Mouse (Mus musculus): Measurements from ENCODE around the gene G6pc.

Gene G6pc

DNA sequence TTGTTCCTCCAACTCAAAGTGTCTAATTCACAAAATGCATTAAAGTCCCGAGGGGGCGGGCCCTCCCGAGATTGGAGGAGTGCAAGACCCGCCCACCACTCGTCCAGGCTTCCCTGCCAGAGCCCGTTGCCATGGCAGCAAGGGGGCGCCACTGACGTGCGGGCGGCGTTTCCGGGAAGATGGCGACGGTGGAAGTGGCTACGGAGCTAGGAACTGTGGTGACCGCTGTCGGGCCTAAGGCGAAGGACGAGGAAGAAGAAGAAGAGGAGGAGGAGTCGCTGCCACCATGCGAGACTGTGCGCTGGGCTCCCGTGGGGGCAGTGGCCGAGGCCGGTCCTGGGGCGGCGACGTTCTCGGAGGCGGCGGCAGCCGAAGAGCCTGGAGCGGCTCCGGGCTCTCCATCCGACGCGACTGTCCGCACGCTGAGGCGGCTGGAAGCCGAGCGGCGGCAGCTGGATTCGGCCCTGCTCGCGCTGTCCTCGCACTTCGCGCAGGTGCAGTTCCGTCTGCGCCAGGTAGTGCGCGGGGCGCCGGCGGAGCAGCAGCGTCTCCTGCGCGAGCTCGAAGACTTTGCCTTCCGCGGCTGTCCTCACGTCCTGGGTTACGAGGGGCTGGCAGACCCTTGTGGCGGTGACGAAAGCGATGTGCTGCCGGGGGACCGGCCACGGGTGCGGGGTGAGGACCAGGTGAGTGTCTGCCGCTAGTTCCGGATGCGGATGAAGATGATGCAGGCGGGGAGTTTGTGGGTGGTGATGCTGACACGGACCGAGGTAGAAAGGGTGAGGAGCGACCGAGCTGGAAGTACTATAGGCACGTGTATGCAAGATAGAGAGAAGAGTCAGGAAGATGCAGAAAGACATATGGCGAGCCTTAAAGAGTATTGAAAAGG is 57.8 kb downstream of the G6pc start, which contains the start of the genes Rundc1 and Ptges3l:
Gene Rundc1 (plus strand): TSS at position 161 of the 889 bp plus-strand sequence.
Gene Ptges3l (minus strand): TSS at position 409 of the 889 bp plus-strand sequence.
- DNase-seq (ENCODE audit: extremely low spot score, low read depth, low spot score): peak; percentile 86

- no peak for DNase-seq (ENCODE audit: extremely low spot score, low read depth, low spot score)
Measured at GRCm38 (mm10) chr11:101426165-101426564, 58.8 kb downstream of the G6pc start.

Data from hindlimb bud, embryonic 11.5 days (tissue).